Mouse (Mus musculus) embryonic facial prominence, embryonic 12.5 days (tissue): ENCODE measurements around the gene Gm42674. TPM values are rescaled to one million over a fixed set of nuclear protein-coding genes. Genes with fewer than 3 reads are reported as not detected.

ENCODE experiments used
- ATAC-seq: fragments of 200-750 bp; cut with Nextera tagmentation; 2 replicates; pipeline ENCODE4 v1.8.0; 2017; ENCODE audit not compliant: insufficient number of reproducible peaks, insufficient read depth, low FRiP score, low TSS enrichment
- H3K27ac ChIP-seq: fragments of 300-500 bp; sonication (generic); 2 replicates; pipeline ENCODE4 v1.5.1; 2016; ENCODE audit warnings: mild to moderate bottlenecking
- H3K27me3 ChIP-seq: fragments of 300-500 bp; sonication (generic); 2 replicates; pipeline ENCODE4 v1.6.1; 2016; ENCODE audit warnings: mild to moderate bottlenecking, moderate library complexity
- H3K36me3 ChIP-seq: fragments of 300-500 bp; sonication (generic); 2 replicates; pipeline ENCODE4 v1.6.1; 2016; ENCODE audit warnings: mild to moderate bottlenecking
- H3K4me1 ChIP-seq: fragments of 300-500 bp; sonication (generic); 2 replicates; pipeline ENCODE4 v1.6.1; 2016
- H3K4me2 ChIP-seq: fragments of 300-500 bp; sonication (generic); replicated peaks from 2 replicates; pipeline ENCODE4 v1.6.1; 2016; ENCODE audit warnings: mild to moderate bottlenecking, moderate library complexity
- H3K4me3 ChIP-seq: fragments of 300-500 bp; sonication (generic); 2 replicates; pipeline ENCODE4 v1.5.1; 2016; ENCODE audit warnings: mild to moderate bottlenecking
- H3K9ac ChIP-seq: fragments of 300-500 bp; sonication (generic); 2 replicates; pipeline ENCODE4 v1.6.1; 2016; ENCODE audit warnings: mild to moderate bottlenecking, moderate library complexity
- H3K9me3 ChIP-seq: fragments of 300-500 bp; sonication (generic); 2 replicates; pipeline ENCODE4 v1.6.1; 2016; ENCODE audit warnings: mild to moderate bottlenecking, moderate library complexity
- polyA plus RNA-seq: library from polyadenylated mRNA; unstranded; fragments of >200 nt; fragmentation: Nextera tagmentation; extraction: Ambion mirVana; gene quantifications from 2 replicates; pipeline ENCODE4 v1.2.1, GENCODE M21; 2016

Gm42674 gene
- polyA plus RNA-seq, 1 experiment from 2014 or later: not detected

DNA sequence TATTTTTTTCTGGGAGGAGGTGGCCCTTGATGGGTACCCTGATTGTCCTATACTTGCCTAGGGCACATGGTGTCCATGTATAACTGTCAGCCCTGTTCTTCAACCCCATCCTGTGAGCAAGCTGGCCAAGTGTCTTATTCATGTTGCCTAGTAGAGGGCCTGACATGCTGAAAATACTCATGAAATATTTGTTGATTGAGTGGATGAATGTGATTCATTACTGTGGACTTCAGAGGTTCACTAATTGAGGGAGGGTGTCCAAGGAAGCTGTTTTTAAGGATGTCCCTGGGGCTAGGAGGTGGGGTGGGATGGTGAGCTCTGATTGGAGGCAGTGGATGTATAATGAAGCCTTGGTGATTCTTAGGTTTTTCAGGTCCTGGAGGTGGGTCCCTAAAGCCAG is 52.0 kb downstream of the Gm42674 start, which contains the start of gene S100a7a:
Gene S100a7a, plus strand, starts transcription at position 301 of the 400 bp plus-strand sequence.
- Histone ChIP-seq H3K36me3 (no peaks in the 10 kb centered on the region), H3K4me2 (no peak within 1 kb of the TSS), H3K4me1 (no peaks in the 10 kb centered on the region), H3K27me3 (no peaks in the 10 kb centered on the region; the same call in 1 of the 2 replicates), H3K9me3 (no peaks in the 10 kb centered on the region), H3K27ac (no peak within 1 kb of the TSS), H3K9ac (no peak within 1 kb of the TSS), H3K4me3 (no peak within 1 kb of the TSS)
- 0 out of 2 replicates have a peak, but pooled peaks have one; percentile 56 for ATAC-seq

Other genes with a start within 250 kb of the Gm42674 start
- gene Slc27a3, start 212.0 kb upstream of the Gm42674 start, polyA plus RNA-seq: 42.8 and 44.8 TPM in 2 replicates
- gene Ints3, start 168.3 kb upstream of the Gm42674 start, polyA plus RNA-seq: 43.6 and 45.2 TPM in 2 replicates
- gene Npr1, start 136.0 kb upstream of the Gm42674 start, polyA plus RNA-seq: 4.0 and 5.0 TPM in 2 replicates
- 301 and 311 TPM in 2 replicates for gene Ilf2, start 125.8 kb upstream of the Gm42674 start, polyA plus RNA-seq
- gene Snapin, start 110.9 kb upstream of the Gm42674 start, polyA plus RNA-seq: 74.0 and 76.3 TPM in 2 replicates
- 197 and 209 TPM in 2 replicates for gene Chtop, start 92.4 kb upstream of the Gm42674 start, polyA plus RNA-seq
- gene S100a1, start 87.5 kb upstream of the Gm42674 start, polyA plus RNA-seq: 10.3 and 11.2 TPM in 2 replicates
- gene S100a13, start 87.5 kb upstream of the Gm42674 start, polyA plus RNA-seq: 15.0 and 17.4 TPM in 2 replicates
- gene S100a14, start 75.0 kb upstream of the Gm42674 start, polyA plus RNA-seq: 1.5 and 2.2 TPM in 2 replicates
- 56.1 and 58.0 TPM in 2 replicates for gene S100a16, start 64.7 kb upstream of the Gm42674 start, polyA plus RNA-seq
- not detected in 2 replicates for gene S100a3, start 41.3 kb upstream of the Gm42674 start, polyA plus RNA-seq
- not detected in 2 replicates for gene S100a2, start 11.7 kb upstream of the Gm42674 start, polyA plus RNA-seq
- 4.0 and 7.2 TPM in 2 replicates for gene S100a4, start 1.9 kb downstream of the Gm42674 start, polyA plus RNA-seq
- 0.85 and 0.91 TPM in 2 replicates for gene S100a5, start 6.6 kb downstream of the Gm42674 start, polyA plus RNA-seq
- 37.8 and 42.0 TPM in 2 replicates for gene S100a6, start 11.0 kb downstream of the Gm42674 start, polyA plus RNA-seq
- 0.13 and 0.36 TPM in 2 replicates for gene S100a7a, start 52.1 kb downstream of the Gm42674 start, polyA plus RNA-seq
- gene S100a8, start 67.1 kb downstream of the Gm42674 start, polyA plus RNA-seq: 16.8 and 18.3 TPM in 2 replicates
- gene S100a9, start 93.8 kb downstream of the Gm42674 start, polyA plus RNA-seq: 8.6 and 11.9 TPM in 2 replicates
- not detected in 2 replicates for gene Pglyrp4, start 125.0 kb downstream of the Gm42674 start, polyA plus RNA-seq
- not detected in 2 replicates for gene Gm5849, start 176.0 kb downstream of the Gm42674 start, polyA plus RNA-seq